Mouse (Mus musculus) gastrocnemius, adult 2 months (tissue): ENCODE data around the gene Mcoln3. TPM values are rescaled to one million over a fixed set of nuclear protein-coding genes. Genes with fewer than 3 reads are reported as not detected.

Experiments used
- DNase-seq: peaks from one replicate; pipeline ENCODE4 v3.0.0; 2022
- H3K27ac ChIP-seq: fragments of 200-600 bp; 2 replicates; pipeline ENCODE4 v1.8.1; 2022; ENCODE audit warnings: mild to moderate bottlenecking
- H3K4me3 ChIP-seq: fragments of 200-600 bp; 2 replicates; pipeline ENCODE4 v1.8.1; 2022; ENCODE audit warnings: mild to moderate bottlenecking, moderate library complexity
- CTCF ChIP-seq: fragments of 200-600 bp; IDR thresholded peaks from 2 replicates; pipeline ENCODE4 v1.8.1; 2022; ENCODE audit warnings: antibody characterized with exemption, mild to moderate bottlenecking, moderate library complexity
- intact Hi-C: fragments of 180-260 bp; cut with DNase I; formaldehyde crosslinking; loops from one replicate; pipeline ENCODE4 v1.15.1; 2025
- total RNA-seq, 2 experiments: library from RNA; stranded (reverse); gene quantifications; 2 replicates each; pipeline ENCODE4 v1.2.3; 2021

The Mcoln3 gene
- total RNA-seq, 2 experiments from 2014 or later = not detected

DNA sequence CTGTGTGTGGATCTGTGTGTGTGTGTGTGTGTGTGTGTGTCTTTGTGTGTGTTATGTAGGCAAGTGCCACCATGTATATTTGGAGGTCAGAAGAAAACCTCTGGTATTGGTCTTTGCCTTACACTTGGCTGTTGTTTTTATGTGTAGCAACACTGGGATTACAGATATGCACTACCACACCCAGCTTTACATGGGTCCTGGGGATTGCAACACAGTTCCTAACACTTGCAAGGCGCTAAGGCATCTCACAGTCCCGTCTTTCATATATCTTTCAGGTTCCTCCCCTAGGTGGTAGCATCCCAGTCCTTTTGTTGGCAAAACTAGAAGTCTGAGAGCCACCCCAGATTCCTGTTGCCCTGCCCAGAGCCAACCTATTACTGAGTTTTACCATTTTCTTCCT is 8.3 kb upstream of the Mcoln3 start:
- DNase-seq = no peak
- Histone ChIP-seq H3K4me3 (no peak overlapping the region), H3K27ac (no peak overlapping the region)
- no peak for TF ChIP-seq CTCF
- intact Hi-C loops = loop anchor here (10.0 kb wide), 1 partner anchor 66 kb away; no protein-coding TSS in a partner anchor

DNA sequence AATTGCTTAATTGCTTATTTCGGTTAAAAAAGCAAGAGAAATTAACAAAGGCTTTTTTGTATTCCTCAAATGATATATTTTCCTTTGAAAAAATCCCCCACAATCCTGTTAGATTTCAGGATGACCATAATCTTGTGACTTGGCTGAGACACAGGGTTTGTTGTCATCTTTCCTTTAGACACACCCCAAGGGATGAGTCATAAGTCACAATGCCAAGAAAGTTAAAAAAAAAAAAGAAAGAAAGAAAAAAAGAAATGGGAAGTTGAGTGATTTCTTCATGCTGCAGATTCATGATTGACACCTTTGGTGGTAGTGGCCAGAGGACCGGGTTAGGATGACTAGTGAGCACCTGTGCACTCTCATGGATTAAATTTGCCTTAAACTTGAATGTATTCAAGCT is 6.9 kb upstream of the Mcoln3 start:
- Histone ChIP-seq H3K27ac (peak overlapping the region; percentile 64), H3K4me3 (no peak overlapping the region)
- no peak for TF ChIP-seq CTCF
- DNase-seq = no peak
- intact Hi-C loops = no loop called here

DNA sequence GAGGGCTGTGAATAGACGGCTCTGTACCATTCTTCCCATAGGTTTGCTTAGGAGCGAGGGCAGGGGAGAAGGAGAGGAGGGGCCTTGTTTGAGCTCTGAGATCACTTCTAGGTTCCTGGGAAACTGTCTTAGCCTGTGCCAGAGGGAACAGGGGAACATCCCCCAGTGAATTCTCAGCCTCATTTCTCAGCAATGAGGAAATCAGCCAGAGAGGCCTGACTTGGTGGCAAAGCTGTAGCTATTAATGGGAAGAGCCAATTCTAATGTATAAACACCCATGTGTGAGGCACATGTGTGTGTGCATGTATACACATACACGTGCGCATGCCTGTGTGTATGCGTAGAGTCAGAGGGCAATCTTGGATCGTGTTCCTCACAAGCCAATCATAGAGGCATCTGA is 6.3 kb upstream of the Mcoln3 start:
- DNase-seq = peak; percentile 30
- no peak overlapping the region for H3K4me3 ChIP-seq
- intact Hi-C loops = no loop called here
- H3K27ac ChIP-seq = peak overlapping the region; percentile 64; the same call in 1 of the 2 replicates
- no peak for TF ChIP-seq CTCF

DNA sequence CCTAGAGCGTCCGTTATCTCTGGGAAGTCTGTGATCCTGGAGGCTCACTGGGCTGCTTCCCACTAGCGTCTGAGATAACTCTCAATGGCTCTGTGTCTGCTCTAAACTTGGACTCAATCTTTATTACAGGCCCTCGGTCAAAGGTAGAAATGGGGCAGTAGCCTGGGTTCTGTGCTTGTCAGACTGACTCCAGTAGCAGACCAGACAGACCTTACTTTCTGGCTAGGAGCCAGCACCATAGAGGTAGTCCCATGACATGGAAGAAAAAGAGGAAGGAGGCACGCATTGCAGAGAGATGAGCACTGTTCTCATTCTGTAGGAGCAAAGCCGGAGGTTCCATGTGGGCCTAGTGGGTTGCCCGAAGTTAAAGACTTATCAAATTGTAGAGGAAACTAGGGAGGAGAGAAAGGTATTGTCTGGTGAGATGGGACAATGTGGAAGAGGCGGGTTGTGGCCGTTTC is 777 bp downstream of the Mcoln3 start:
- Histone ChIP-seq H3K4me3 (no peak overlapping the region), H3K27ac (no peak overlapping the region)
- intact Hi-C loops = no loop called here
- DNase-seq = no peak
- TF ChIP-seq CTCF = no peak

DNA sequence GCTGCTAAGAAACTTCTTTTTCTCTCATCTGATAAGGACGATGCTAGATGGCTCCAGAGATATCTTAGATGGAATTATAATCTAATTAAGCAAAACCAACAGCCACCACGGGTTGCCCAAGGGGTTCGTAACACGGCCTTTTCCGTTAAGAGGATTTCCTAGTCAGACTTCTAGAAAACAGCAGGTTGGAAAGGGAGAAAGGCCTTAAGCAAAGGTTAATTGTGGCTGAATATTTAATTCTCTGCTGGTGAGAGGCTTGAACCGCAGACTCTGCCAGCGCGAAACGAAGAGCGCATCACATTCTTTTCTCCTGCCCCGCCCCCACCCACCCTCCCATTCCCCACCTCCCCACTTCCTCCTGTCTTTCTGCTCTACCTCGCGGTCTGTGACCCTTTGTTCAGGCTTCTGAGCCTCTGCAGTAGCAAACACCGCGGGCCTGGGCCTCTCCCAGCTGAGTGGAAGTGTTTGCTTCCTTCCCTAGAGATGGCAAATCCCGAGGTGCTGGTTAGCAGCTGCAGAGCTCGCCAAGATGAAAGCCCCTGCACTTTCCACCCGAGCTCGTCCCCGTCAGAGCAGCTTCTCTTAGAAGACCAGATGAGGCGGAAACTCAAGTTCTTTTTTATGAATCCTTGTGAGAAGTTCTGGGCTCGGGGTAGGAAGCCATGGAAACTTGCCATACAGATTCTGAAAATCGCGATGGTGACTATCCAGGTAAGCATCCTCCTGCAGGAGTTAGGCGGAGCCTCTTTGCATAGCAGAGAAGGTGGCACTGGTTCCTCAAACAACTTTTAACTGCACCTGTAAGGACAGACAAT is 4.3 kb downstream of the Mcoln3 start:
- DNase-seq = no peak
- intact Hi-C loops = no loop called here
- H3K4me3 ChIP-seq = no peak overlapping the region
- H3K27ac ChIP-seq = no peak overlapping the region
- no peak for TF ChIP-seq CTCF

DNA sequence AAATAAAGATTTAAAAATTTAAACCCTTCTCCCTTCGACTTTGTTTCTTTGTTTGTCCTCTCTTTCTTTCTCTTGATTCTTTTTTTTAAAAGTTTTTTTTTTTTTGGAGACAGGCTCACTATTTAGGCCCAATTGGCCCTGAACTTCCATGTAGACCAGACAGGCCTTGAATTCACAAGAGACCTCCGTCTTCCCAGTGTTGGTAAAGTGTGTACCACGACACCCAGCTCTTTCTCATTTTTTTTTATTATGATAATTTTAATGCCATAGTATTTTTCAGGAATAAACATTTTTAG is 4.8 kb downstream of the Mcoln3 start:
- Histone ChIP-seq H3K4me3 (no peak overlapping the region), H3K27ac (no peak overlapping the region)
- intact Hi-C loops = no loop called here
- DNase-seq = no peak
- TF ChIP-seq CTCF = no peak

DNA sequence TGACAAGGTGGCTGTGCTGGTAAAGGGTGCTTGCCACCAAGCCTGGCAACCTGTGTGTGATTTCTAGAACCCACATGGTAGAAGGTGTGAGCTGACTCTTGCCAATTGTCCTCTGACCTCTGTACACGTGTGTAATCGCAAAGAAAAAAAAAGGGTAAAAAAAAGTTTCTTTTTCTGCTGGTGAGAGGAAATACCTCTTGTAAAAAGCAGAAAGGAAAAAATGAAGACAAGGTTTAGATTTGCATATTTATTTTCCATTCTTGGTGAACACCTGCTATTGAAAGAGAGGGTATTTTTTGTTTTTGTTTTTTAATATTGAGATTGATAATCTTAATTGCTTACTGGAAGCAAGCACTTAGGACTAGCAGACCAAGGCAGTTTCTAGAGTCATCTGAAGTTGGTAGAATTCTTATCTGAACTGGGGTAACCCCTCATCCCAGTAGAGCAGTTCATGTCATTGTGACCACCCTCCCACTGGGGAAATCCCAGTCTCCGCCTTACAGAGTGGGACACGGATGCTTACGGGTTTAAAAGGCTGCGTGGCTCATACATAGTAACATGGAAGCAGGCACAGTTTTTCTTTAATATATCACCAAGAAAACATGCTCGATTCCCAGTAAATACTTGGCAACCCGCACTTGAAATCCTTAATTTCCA is 5.7 kb downstream of the Mcoln3 start:
- Histone ChIP-seq H3K4me3 (no peak overlapping the region), H3K27ac (no peak overlapping the region)
- no peak for TF ChIP-seq CTCF
- intact Hi-C loops = no loop called here
- no peak for DNase-seq

DNA sequence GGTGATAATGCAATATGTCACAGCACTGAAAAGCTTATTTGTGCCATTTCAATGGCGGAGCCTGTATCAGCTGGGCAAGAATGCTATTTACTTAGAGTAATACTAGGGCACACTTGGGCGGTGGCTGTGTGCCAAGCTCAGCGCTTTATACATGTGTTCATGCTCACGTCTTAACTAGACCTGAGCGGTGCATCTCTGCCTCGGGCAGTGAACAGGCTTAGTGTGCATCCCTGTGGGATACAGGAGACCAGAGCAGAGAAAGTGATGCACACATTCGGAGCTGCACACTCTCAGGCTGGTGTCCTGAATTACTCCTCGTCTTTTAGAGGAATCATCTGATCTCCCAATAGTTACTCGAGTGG is 6.2 kb downstream of the Mcoln3 start:
- H3K4me3 ChIP-seq = no peak overlapping the region
- no peak overlapping the region for H3K27ac ChIP-seq
- intact Hi-C loops = no loop called here
- no peak for DNase-seq
- no peak for TF ChIP-seq CTCF

DNA sequence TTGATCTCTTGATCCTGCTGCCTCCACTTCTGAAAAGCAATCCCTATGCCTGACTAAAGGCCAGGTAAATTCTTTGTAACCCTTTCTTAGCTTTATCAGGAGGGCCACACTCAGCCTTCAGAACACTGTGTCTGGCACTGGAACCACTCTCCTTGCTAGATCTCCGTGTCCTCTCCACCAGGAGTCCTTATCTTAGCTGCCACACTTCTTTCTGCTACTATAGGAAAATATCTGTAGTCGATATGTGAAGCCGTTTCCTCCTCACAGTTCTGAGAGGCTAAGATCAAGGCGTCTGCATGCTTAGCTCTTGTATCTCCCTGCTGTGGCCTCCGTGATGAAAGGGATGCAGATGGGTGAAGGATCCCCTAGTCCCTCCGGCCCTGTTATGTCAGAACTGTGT is 10.0 kb downstream of the Mcoln3 start:
- intact Hi-C loops = no loop called here
- TF ChIP-seq CTCF = no peak
- H3K4me3 ChIP-seq = no peak overlapping the region
- no peak for DNase-seq
- H3K27ac ChIP-seq = no peak overlapping the region

DNA sequence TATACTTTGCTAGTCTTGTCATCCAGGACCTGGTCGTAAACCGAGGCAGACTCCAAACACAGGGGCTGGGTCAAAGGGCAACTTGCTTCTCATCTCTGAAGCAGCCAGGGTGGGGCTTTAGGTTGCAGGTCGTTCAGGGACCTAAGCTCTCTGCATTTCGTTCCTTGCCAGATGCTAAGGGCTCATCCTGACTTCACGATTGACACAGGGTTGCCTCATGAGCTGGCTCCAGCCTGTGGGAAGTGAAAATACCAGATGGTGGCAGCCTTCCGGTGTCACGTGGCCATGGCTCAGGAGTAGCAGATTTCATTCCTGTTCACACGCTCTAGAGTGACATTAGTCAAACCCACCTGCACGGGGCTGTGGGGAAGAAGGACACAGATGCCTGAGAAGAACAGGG is 17.6 kb downstream of the Mcoln3 start:
- intact Hi-C loops = no loop called here
- DNase-seq = peak; percentile 31
- Histone ChIP-seq H3K27ac (no peak overlapping the region), H3K4me3 (no peak overlapping the region)
- no peak for TF ChIP-seq CTCF

DNA sequence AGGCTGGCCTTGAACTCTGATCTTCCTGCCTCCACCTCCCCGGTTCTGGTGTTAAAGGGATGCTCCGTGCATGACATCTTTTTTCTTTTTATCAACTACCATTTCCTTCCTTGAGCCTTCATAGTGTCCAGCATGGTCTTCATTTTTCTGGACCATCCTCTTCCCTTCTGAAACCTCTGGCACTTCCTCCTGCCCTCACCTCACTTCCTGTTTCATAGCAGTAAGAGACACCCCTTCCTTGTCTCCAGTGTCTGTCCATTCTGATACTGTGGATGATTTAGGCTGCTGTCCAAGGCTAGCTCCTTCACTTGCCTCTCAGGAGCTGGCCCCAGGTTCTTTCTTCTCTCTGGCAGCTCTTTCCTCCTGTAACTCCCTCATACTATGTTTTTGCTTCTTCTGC is 18.2 kb downstream of the Mcoln3 start:
- intact Hi-C loops = no loop called here
- H3K4me3 ChIP-seq = no peak overlapping the region
- no peak for DNase-seq

DNA sequence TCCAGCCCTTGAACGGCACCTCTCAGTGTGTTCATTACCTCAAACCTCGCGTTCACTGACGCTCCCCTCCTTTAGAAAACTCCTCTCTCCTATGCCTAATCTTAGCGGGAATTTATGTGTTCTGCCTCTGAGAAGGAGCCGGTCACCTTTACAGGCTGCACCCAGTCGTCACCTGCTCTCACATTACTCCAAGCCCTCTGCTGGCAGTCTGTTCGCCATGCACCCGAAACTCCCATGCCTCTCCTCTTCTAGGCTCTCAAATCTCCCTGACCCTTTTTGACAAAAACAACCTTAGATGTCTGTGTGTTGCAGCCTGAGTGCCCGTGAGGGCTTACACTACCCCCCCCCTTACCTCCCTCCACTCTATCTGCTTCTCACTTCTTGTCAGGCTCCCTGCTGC is 19.2 kb downstream of the Mcoln3 start:
- intact Hi-C loops = no loop called here
- no peak for DNase-seq
- Histone ChIP-seq H3K27ac (no peak overlapping the region), H3K4me3 (no peak overlapping the region)
- peak; percentile 8; the same call in 1 of the 2 replicates for TF ChIP-seq CTCF

More for the DNA sequence above, 18.2 kb downstream of the Mcoln3 start:
- no peak for TF ChIP-seq CTCF
- no peak overlapping the region for H3K27ac ChIP-seq

DNA sequence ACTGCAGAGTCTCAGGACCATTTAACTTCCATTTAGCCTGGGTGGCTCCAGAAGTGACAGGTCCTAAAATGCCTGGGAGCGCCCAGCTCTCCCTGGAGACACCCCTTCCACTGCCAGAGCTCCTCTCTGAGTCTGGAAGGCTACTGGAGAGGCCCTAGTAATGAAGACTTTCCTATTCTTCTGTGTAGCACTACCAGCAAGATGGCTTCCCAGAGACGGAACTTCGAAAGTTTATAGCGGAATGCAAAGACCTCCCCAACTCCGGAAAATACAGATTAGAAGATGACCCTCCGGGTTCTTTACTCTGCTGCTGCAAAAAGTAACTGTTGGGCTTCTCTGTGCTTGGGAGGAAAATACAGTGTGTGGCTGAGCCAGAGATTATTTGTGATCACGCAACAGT is 23.0 kb downstream of the Mcoln3 start:
- TF ChIP-seq CTCF = no peak
- Histone ChIP-seq H3K27ac (no peak overlapping the region), H3K4me3 (no peak overlapping the region)
- intact Hi-C loops = no loop called here
- DNase-seq = no peak

DNA sequence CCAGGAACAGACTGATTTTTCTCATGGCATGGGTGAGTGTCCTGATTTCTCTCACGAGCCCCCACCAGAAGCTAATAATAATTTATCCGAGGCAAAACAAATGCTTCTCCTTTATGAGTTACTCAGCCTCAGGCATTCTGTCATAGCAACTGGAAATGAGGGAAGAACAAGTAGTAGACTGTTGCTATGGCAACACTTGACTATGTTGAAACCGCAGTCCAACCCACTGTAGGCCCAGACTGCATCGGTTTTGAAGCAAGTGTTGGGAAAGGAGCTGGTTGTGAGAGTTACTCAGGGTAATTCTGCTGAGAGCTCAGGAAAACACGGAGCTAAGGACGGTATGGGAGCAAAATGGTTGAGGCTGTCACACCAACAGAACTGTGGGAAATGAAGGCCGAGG is 25.3 kb downstream of the Mcoln3 start:
- TF ChIP-seq CTCF = no peak
- intact Hi-C loops = no loop called here
- Histone ChIP-seq H3K27ac (no peak overlapping the region), H3K4me3 (no peak overlapping the region)
- no peak for DNase-seq
